Mouse (Mus musculus) CD8-positive naive resting alpha-beta T cell, adult 2 months (primary cell): ENCODE measurements around the gene Vmn2r36.
"Not testable (repeated sequence)": the region's sequence is repeated elsewhere in the genome, so short reads cannot be mapped to it uniquely, and the experiment has no call there.

Experiments used
- DNase-seq, 2 experiments: peaks; one replicate each; pipeline ENCODE4 v3.0.0; 2022; ENCODE audit warnings: low read depth in 2 of 2, low spot score in 2 of 2

Gene Vmn2r36

DNA sequence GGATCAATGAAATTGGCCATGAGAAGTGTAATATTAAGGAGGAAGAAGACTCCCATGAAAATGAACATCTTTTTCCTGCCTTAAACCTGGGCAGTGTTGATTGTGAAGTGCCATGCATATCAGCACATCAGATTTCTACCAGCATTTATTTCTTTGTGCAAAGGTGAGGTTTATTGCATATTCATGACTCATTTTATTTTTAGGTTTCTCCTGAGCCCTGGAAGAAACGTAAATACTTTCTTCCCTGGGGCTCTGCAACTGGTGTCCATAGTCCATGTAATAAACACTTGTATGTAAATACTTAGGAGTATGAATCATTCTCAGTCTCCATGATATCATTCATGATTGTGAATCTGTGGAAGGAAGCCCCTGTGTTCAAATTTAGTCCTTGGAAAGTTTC is at the start of gene Vmn2r36:
TSS of gene Vmn2r36 (minus strand) at position 101 of the 400 bp plus-strand sequence.
- not testable (repeated sequence) for DNase-seq
